Mouse (Mus musculus) neural tube, embryonic 12.5 days (tissue): ENCODE data around the gene Srsf3. TPM values are rescaled to one million over a fixed set of nuclear protein-coding genes. Genes with fewer than 3 reads are reported as not detected.
A peak's percentile ranks its signal among the peaks of the same experiment; 100 is the strongest.

Experiments
- ATAC-seq: fragments of 200-750 bp; cut with Nextera tagmentation; 2 replicates; pipeline ENCODE4 v1.8.0; 2017; ENCODE audit warnings: low read depth, mild to moderate bottlenecking, moderate TSS enrichment, moderate library complexity; ENCODE audit not compliant: low FRiP score
- H3K27ac ChIP-seq: fragments of 300-500 bp; sonication (generic); 2 replicates; pipeline ENCODE4 v1.5.1; 2016
- H3K27me3 ChIP-seq: fragments of 300-500 bp; sonication (generic); replicated peaks from 2 replicates; pipeline ENCODE4 v1.6.1; 2016; ENCODE audit warnings: mild to moderate bottlenecking
- H3K36me3 ChIP-seq: fragments of 300-500 bp; sonication (generic); 2 replicates; pipeline ENCODE4 v1.6.1; 2016; ENCODE audit warnings: mild to moderate bottlenecking
- H3K4me1 ChIP-seq: fragments of 300-500 bp; sonication (generic); 2 replicates; pipeline ENCODE4 v1.6.1; 2016
- H3K4me2 ChIP-seq: fragments of 300-500 bp; sonication (generic); replicated peaks from 2 replicates; pipeline ENCODE4 v1.6.1; 2016; ENCODE audit warnings: mild to moderate bottlenecking
- H3K4me3 ChIP-seq: fragments of 300-500 bp; sonication (generic); 2 replicates; pipeline ENCODE4 v1.5.1; 2016
- H3K9ac ChIP-seq: fragments of 300-500 bp; sonication (generic); 2 replicates; pipeline ENCODE4 v1.6.1; 2016; ENCODE audit warnings: mild to moderate bottlenecking
- H3K9me3 ChIP-seq: fragments of 300-500 bp; sonication (generic); 2 replicates; pipeline ENCODE4 v1.6.1; 2016; ENCODE audit warnings: mild to moderate bottlenecking
- WGBS: fragments of 180-500 bp; shearing (Covaris S2); methylation state at CpG from one replicate; pipeline ENCODE4 v1.1.7; 2016; 5-methylcytosine and 5-hydroxymethylcytosine counted together
- polyA plus RNA-seq: library from polyadenylated mRNA; unstranded; fragments of >200 nt; fragmentation: Nextera tagmentation; extraction: Ambion mirVana; gene quantifications from 2 replicates; pipeline ENCODE4 v1.2.1, GENCODE M21; 2016

Gene Srsf3
- polyA plus RNA-seq, 1 experiment from 2014 or later, result 642 TPM

- 36% methylated on average over 5 of the region's 5 CpGs for WGBS
- Histone ChIP-seq H3K4me2 (no peak overlapping the region), H3K4me1 (peaks cover 20% of the 10 kb centered on the region), H3K27ac (no peak overlapping the region), H3K4me3 (no peak overlapping the region), H3K9me3 (no peaks in the 10 kb centered on the region), H3K36me3 (no peaks in the 10 kb centered on the region), H3K27me3 (no peaks in the 10 kb centered on the region), H3K9ac (no peak overlapping the region)
- no peak for ATAC-seq
Observed at GRCm38 (mm10) chr17:29073313-29073712, 40.9 kb downstream of the Srsf3 start.

GRCm38 (mm10) chr17:29074085-29074484, 41.7 kb downstream of the Srsf3 start:
- Histone ChIP-seq H3K36me3 (no peaks in the 10 kb centered on the region), H3K4me2 (no peak overlapping the region), H3K4me1 (peaks cover 22% of the 10 kb centered on the region), H3K27me3 (peaks cover 2% of the 10 kb centered on the region; the same call in 1 of the 2 replicates), H3K9ac (no peak overlapping the region), H3K9me3 (no peaks in the 10 kb centered on the region), H3K4me3 (no peak overlapping the region), H3K27ac (no peak overlapping the region)
- ATAC-seq, result no peak
- WGBS, result 84% methylated on average over 13 of the region's 13 CpGs

GRCm38 (mm10) chr17:29076235-29076634, 43.8 kb downstream of the Srsf3 start:
- Histone ChIP-seq H3K36me3 (no peaks in the 10 kb centered on the region), H3K27me3 (peaks cover 13% of the 10 kb centered on the region), H3K27ac (no peak overlapping the region), H3K9me3 (no peaks in the 10 kb centered on the region), H3K4me3 (no peak overlapping the region), H3K4me2 (no peak overlapping the region), H3K9ac (no peak overlapping the region), H3K4me1 (peaks cover 26% of the 10 kb centered on the region)
- ATAC-seq, result no peak
- WGBS, result 90% methylated on average over 8 of the region's 8 CpGs

GRCm38 (mm10) chr17:29077786-29078509, 45.5 kb downstream of the Srsf3 start:
- Histone ChIP-seq H3K27ac (no peak overlapping the region), H3K9me3 (no peaks in the 10 kb centered on the region), H3K4me3 (no peak overlapping the region), H3K9ac (no peak overlapping the region), H3K4me2 (peak overlapping the region; percentile 43), H3K4me1 (peaks cover 22% of the 10 kb centered on the region), H3K36me3 (no peaks in the 10 kb centered on the region), H3K27me3 (peaks cover 18% of the 10 kb centered on the region)
- ATAC-seq, result no peak; the same call in 1 of the 2 replicates
- 23% methylated on average over 14 of the region's 14 CpGs for WGBS

GRCm38 (mm10) chr17:29078519-29079383, 46.3 kb downstream of the Srsf3 start:
- ATAC-seq, result no peak
- H3K36me3 ChIP-seq, result no peaks in the 10 kb centered on the region
- peaks cover 4% of the 10 kb centered on the region; the same call in 1 of the 2 replicates for H3K9me3 ChIP-seq
- peaks cover 22% of the 10 kb centered on the region for H3K4me1 ChIP-seq
- H3K27ac ChIP-seq, result no peak overlapping the region
- H3K27me3 ChIP-seq, result peaks cover 18% of the 10 kb centered on the region
- H3K9ac ChIP-seq, result no peak overlapping the region
- H3K4me2 ChIP-seq, result peak overlapping the region; percentile 43
- H3K4me3 ChIP-seq, result no peak overlapping the region
- WGBS, result 8% methylated on average over 25 of the region's 25 CpGs

- WGBS, result 1% methylated on average over 23 of the region's 23 CpGs
- ATAC-seq, result 0 out of 2 replicates have a peak, but pooled peaks have one; percentile 37
Observed at GRCm38 (mm10) chr17:29080758-29081617, 48.6 kb downstream of the Srsf3 start.

GRCm38 (mm10) chr17:29081618-29082381, 49.4 kb downstream of the Srsf3 start:
- no peaks in the 10 kb centered on the region for H3K36me3 ChIP-seq
- peak overlapping the region; percentile 46 for H3K4me2 ChIP-seq
- H3K27ac ChIP-seq, result no peak overlapping the region
- 5% methylated on average over 21 of the region's 21 CpGs for WGBS
- peaks cover 22% of the 10 kb centered on the region for H3K4me1 ChIP-seq
- H3K9me3 ChIP-seq, result peaks cover 4% of the 10 kb centered on the region; the same call in 1 of the 2 replicates
- H3K9ac ChIP-seq, result peak overlapping the region; percentile 35; the same call in 1 of the 2 replicates
- no peak overlapping the region for H3K4me3 ChIP-seq
- peaks cover 18% of the 10 kb centered on the region for H3K27me3 ChIP-seq
- ATAC-seq, result no peak

More at GRCm38 (mm10) chr17:29080758-29081617, 48.6 kb downstream of the Srsf3 start:
- peaks cover 4% of the 10 kb centered on the region; the same call in 1 of the 2 replicates for H3K9me3 ChIP-seq
- no peak overlapping the region for H3K27ac ChIP-seq
- no peak overlapping the region for H3K9ac ChIP-seq
- H3K4me2 ChIP-seq, result peak overlapping the region; percentile 46
- no peaks in the 10 kb centered on the region for H3K36me3 ChIP-seq
- H3K4me1 ChIP-seq, result peaks cover 22% of the 10 kb centered on the region
- no peak overlapping the region for H3K4me3 ChIP-seq
- peaks cover 18% of the 10 kb centered on the region for H3K27me3 ChIP-seq

- WGBS, result 95% methylated on average over 8 of the region's 8 CpGs
- no peaks in the 10 kb centered on the region for H3K36me3 ChIP-seq
Observed at GRCm38 (mm10) chr17:29083586-29083985, 51.2 kb downstream of the Srsf3 start.

GRCm38 (mm10) chr17:29084656-29085055, 52.2 kb downstream of the Srsf3 start:
- Histone ChIP-seq H3K27me3 (peaks cover 11% of the 10 kb centered on the region), H3K27ac (no peak overlapping the region), H3K4me3 (no peak overlapping the region), H3K9ac (no peak overlapping the region), H3K36me3 (no peaks in the 10 kb centered on the region), H3K9me3 (peaks cover 4% of the 10 kb centered on the region; the same call in 1 of the 2 replicates), H3K4me2 (no peak overlapping the region), H3K4me1 (peaks cover 13% of the 10 kb centered on the region)
- 89% methylated on average over 7 of the region's 7 CpGs for WGBS
- no peak for ATAC-seq

More at GRCm38 (mm10) chr17:29083586-29083985, 51.2 kb downstream of the Srsf3 start:
- Histone ChIP-seq H3K4me3 (no peak overlapping the region), H3K4me1 (peaks cover 13% of the 10 kb centered on the region), H3K4me2 (no peak overlapping the region), H3K27me3 (peaks cover 18% of the 10 kb centered on the region), H3K9me3 (peaks cover 4% of the 10 kb centered on the region; the same call in 1 of the 2 replicates), H3K9ac (no peak overlapping the region), H3K27ac (no peak overlapping the region)
- no peak for ATAC-seq

- Histone ChIP-seq H3K27me3 (peaks cover 10% of the 10 kb centered on the region), H3K4me3 (no peak overlapping the region), H3K27ac (no peak overlapping the region), H3K4me1 (peaks cover 13% of the 10 kb centered on the region), H3K4me2 (no peak overlapping the region), H3K9me3 (peaks cover 4% of the 10 kb centered on the region; the same call in 1 of the 2 replicates), H3K9ac (no peak overlapping the region), H3K36me3 (no peaks in the 10 kb centered on the region)
- WGBS, result 83% methylated on average over 10 of the region's 10 CpGs
- ATAC-seq, result no peak
Observed at GRCm38 (mm10) chr17:29085266-29085665, 52.8 kb downstream of the Srsf3 start.

GRCm38 (mm10) chr17:29086916-29087315, 54.5 kb downstream of the Srsf3 start:
- Histone ChIP-seq H3K27ac (no peak overlapping the region), H3K4me3 (no peak overlapping the region), H3K36me3 (no peaks in the 10 kb centered on the region), H3K4me2 (no peak overlapping the region), H3K9ac (no peak overlapping the region), H3K9me3 (peaks cover 4% of the 10 kb centered on the region; the same call in 1 of the 2 replicates), H3K27me3 (no peaks in the 10 kb centered on the region; the same call in 1 of the 2 replicates), H3K4me1 (no peaks in the 10 kb centered on the region)
- WGBS, result 79% methylated on average over 4 of the region's 4 CpGs
- no peak for ATAC-seq
